ENCODE assay signal across 8 mouse cellular contexts in genomic region chr2:168205681-168206631, GRCm38 (mm10). TPM values are rescaled to one million over a fixed set of nuclear protein-coding genes. Genes with fewer than 3 reads are reported as not detected.
DNase-seq lines count a peak whose midpoint lies in the region; ATAC-seq and TF ChIP-seq lines count a peak whose summit lies in the region.

No protein-coding gene starts in this region.

- peak overlapping the region; percentile 98 for H3K27ac ChIP-seq in cortical plate, adult 2 months (ENCODE audit: insufficient read depth, low read length)
- H3K27ac ChIP-seq in heart, embryonic 13.5 days (replicated peaks): peak overlapping the region; percentile 99
- peak overlapping the region; percentile 98 for H3K27ac ChIP-seq in lung, embryonic 15.5 days

- no peaks in the 10 kb centered on the region for H3K9me3 ChIP-seq in heart, embryonic 13.5 days
- no peaks in the 10 kb centered on the region for H3K9me3 ChIP-seq in lung, embryonic 15.5 days

- H3K27me3 ChIP-seq in heart, embryonic 13.5 days (replicated peaks): no peaks in the 10 kb centered on the region
- H3K27me3 ChIP-seq in lung, embryonic 15.5 days: no peaks in the 10 kb centered on the region

- H3K4me3 ChIP-seq in cortical plate, adult 2 months (ENCODE audit: insufficient read depth, low read length): peak overlapping the region; percentile 87
- peak overlapping the region; percentile 99 for H3K4me3 ChIP-seq in heart, embryonic 13.5 days
- peak overlapping the region; percentile 100 for H3K4me3 ChIP-seq in lung, embryonic 15.5 days

- ATAC-seq in heart, embryonic 13.5 days (ENCODE audit: extremely low read depth, insufficient number of reproducible peaks, low FRiP score, low TSS enrichment): peak; percentile 25
- peak; percentile 9; the same call in 1 of the 2 replicates for ATAC-seq in lung, embryonic 15.5 days (ENCODE audit: borderline replicate concordance, extremely low read depth, low FRiP score, low TSS enrichment)

- peak overlapping the region; percentile 100 for H3K9ac ChIP-seq in heart, embryonic 13.5 days
- peak overlapping the region; percentile 99 for H3K9ac ChIP-seq in lung, embryonic 15.5 days

- peaks cover 63% of the 10 kb centered on the region for H3K36me3 ChIP-seq in heart, embryonic 13.5 days
- peaks cover 27% of the 10 kb centered on the region; the same call in 1 of the 2 replicates for H3K36me3 ChIP-seq in lung, embryonic 15.5 days

- H3K4me1 ChIP-seq in cortical plate, adult 2 months (ENCODE audit: control insufficient read depth, insufficient read depth, low read length): peaks cover 6% of the 10 kb centered on the region
- peaks cover 40% of the 10 kb centered on the region for H3K4me1 ChIP-seq in heart, embryonic 13.5 days
- H3K4me1 ChIP-seq in lung, embryonic 15.5 days: peaks cover 25% of the 10 kb centered on the region

- no peak for TF ChIP-seq CTCF in cortical plate, adult 2 months (IDR thresholded peaks at IDR 0.05; ENCODE audit: extremely low read depth, insufficient read depth, low read length)

- peak; percentile 29 to 45 for DNase-seq in B cell, adult 2 months
- peak; percentile 47 for DNase-seq in NIH3T3 (ENCODE audit: low read depth)
- DNase-seq in kidney, postnatal 10 days: peak; percentile 55
- peak; percentile 32 for DNase-seq in retina, postnatal 7 days (ENCODE audit: low read depth, low spot score)
- no peak for DNase-seq in c-Kit-positive CD71-positive TER-119-positive erythroid progenitor cells, embryonic 14.5 days (ENCODE audit: low spot score)

- under 1% methylated on average over 46 of the region's 49 CpGs for WGBS in heart, embryonic 13.5 days
- WGBS in lung, embryonic 15.5 days: under 1% methylated on average over 43 of the region's 49 CpGs

- H3K4me2 ChIP-seq in heart, embryonic 13.5 days: peak overlapping the region; percentile 89
- H3K4me2 ChIP-seq in lung, embryonic 15.5 days: peak overlapping the region; percentile 75

- no peak for TF ChIP-seq POLR2A in cortical plate, adult 2 months (IDR thresholded peaks at IDR 0.05; ENCODE audit: extremely low read depth, insufficient read depth, low read length)

RNA-seq across cellular contexts. Expression of gene Adnp, which starts 1.0 kb away (rescaled TPM):
- polyA plus RNA-seq in cortical plate, adult 2 months (2012; rRNA removed): 33.0 and 34.5 TPM in 2 replicates
- 1.8 TPM in 2 replicates for polyA plus RNA-seq in heart, embryonic 13.5 days (2015; fragmentation: Nextera tagmentation; extraction: Ambion mirVana)
- polyA plus RNA-seq in lung, embryonic 15.5 days (2015; fragmentation: Nextera tagmentation; extraction: Ambion mirVana): 9.3 and 10.0 TPM in 2 replicates

RNA-seq across cellular contexts. Expression of gene Gm20716, which starts 24.2 kb away (rescaled TPM):
- polyA plus RNA-seq in cortical plate, adult 2 months (2012; rRNA removed): 32.5 and 36.9 TPM in 2 replicates
- 11.7 and 12.3 TPM in 2 replicates for polyA plus RNA-seq in heart, embryonic 13.5 days (2015; fragmentation: Nextera tagmentation; extraction: Ambion mirVana)
- 16.7 and 19.5 TPM in 2 replicates for polyA plus RNA-seq in lung, embryonic 15.5 days (2015; fragmentation: Nextera tagmentation; extraction: Ambion mirVana)

RNA-seq across cellular contexts. Expression of gene Dpm1, which starts 24.4 kb away (rescaled TPM):
- polyA plus RNA-seq in cortical plate, adult 2 months (2012; rRNA removed): 22.2 and 22.4 TPM in 2 replicates
- 81.8 and 95.3 TPM in 2 replicates for polyA plus RNA-seq in heart, embryonic 13.5 days (2015; fragmentation: Nextera tagmentation; extraction: Ambion mirVana)
- 91.7 and 91.9 TPM in 2 replicates for polyA plus RNA-seq in lung, embryonic 15.5 days (2015; fragmentation: Nextera tagmentation; extraction: Ambion mirVana)

RNA-seq across cellular contexts. Expression of gene Mocs3, which starts 24.5 kb away (rescaled TPM):
- 13.9 and 14.6 TPM in 2 replicates for polyA plus RNA-seq in cortical plate, adult 2 months (2012; rRNA removed)
- polyA plus RNA-seq in heart, embryonic 13.5 days (2015; fragmentation: Nextera tagmentation; extraction: Ambion mirVana): 4.2 and 4.4 TPM in 2 replicates
- polyA plus RNA-seq in lung, embryonic 15.5 days (2015; fragmentation: Nextera tagmentation; extraction: Ambion mirVana): 6.8 and 7.8 TPM in 2 replicates
